Mouse (Mus musculus): ENCODE results near the gene Zfp664.

GRCm38 (mm10) chr5:124830331-124830730 is 32.2 kb upstream of the Zfp664 start:
- no peak for TF ChIP-seq POLR2A (IDR thresholded peaks at IDR 0.05; ENCODE audit: extremely low read depth, insufficient read depth, low read length)
- TF ChIP-seq CTCF (IDR thresholded peaks at IDR 0.05; ENCODE audit: extremely low read depth, insufficient read depth, low read length), result no peak
